ENCODE assay signal across 12 mouse cellular contexts in genomic region chr4:127377344-127377743, GRCm38 (mm10). TPM values are rescaled to one million over a fixed set of nuclear protein-coding genes. Genes with fewer than 3 reads are reported as not detected.
A peak's percentile ranks its signal among the peaks of the same experiment; 100 is the strongest.
DNase-seq lines count a peak whose midpoint lies in the region; ATAC-seq and TF ChIP-seq lines count a peak whose summit lies in the region.
"Had no signal": no experiment of that assay in that cellular context is flagged by ENCODE, and none has a peak within 500 bp of the region (broad histone marks: within the 10 kb centered on the region; RNA-seq: fewer than 3 reads in every experiment).

No protein-coding gene starts in this region.

- H3K4me1 ChIP-seq in liver, embryonic 14.5 days (replicated peaks; ENCODE audit: control insufficient read depth in 2 of 2, insufficient read depth in 2 of 2, low read length in 1 of 2): no peaks in the 10 kb centered on the region
- H3K4me1 ChIP-seq in liver, embryonic 12.5 days: no peaks in the 10 kb centered on the region
- peaks cover 19% of the 10 kb centered on the region for H3K4me1 ChIP-seq in heart, embryonic 12.5 days (replicated peaks)
- H3K4me1 ChIP-seq: liver, embryonic 15.5 days had no signal

- no peak overlapping the region for H3K4me3 ChIP-seq in liver, embryonic 14.5 days (ENCODE audit: insufficient read depth in 1 of 2, low read depth in 2 of 2, low read length in 2 of 2)
- H3K4me3 ChIP-seq in liver, embryonic 12.5 days: no peak overlapping the region
- no peak overlapping the region for H3K4me3 ChIP-seq in heart, embryonic 12.5 days
- H3K4me3 ChIP-seq: liver, embryonic 15.5 days had no signal

- no peak for TF ChIP-seq EP300 in liver, embryonic 14.5 days (IDR thresholded peaks at IDR 0.05; ENCODE audit: low read depth)

- no peak overlapping the region for H3K4me2 ChIP-seq in liver, embryonic 14.5 days (ENCODE audit: low read depth)
- no peak overlapping the region for H3K4me2 ChIP-seq in liver, embryonic 12.5 days
- no peak overlapping the region for H3K4me2 ChIP-seq in heart, embryonic 12.5 days
- H3K4me2 ChIP-seq: heart, embryonic 11.5 days; liver, embryonic 15.5 days had no signal

- 24% methylated on average over 4 of the region's 4 CpGs for WGBS in liver, embryonic 14.5 days (ENCODE audit: insufficient replicate concordance)
- WGBS in liver, embryonic 12.5 days (ENCODE audit: insufficient replicate concordance): 29% methylated on average over 4 of the region's 4 CpGs
- 37% methylated on average over 4 of the region's 4 CpGs for WGBS in heart, embryonic 12.5 days

- no peaks in the 10 kb centered on the region for H3K36me3 ChIP-seq in liver, embryonic 14.5 days (replicated peaks; ENCODE audit: control insufficient read depth, insufficient read depth, low read depth)
- H3K36me3 ChIP-seq in liver, embryonic 12.5 days: no peaks in the 10 kb centered on the region
- H3K36me3 ChIP-seq in heart, embryonic 12.5 days: no peaks in the 10 kb centered on the region
- H3K36me3 ChIP-seq: liver, embryonic 15.5 days had no signal

- peak; percentile 75 for TF ChIP-seq CTCF in liver, embryonic 14.5 days (IDR thresholded peaks at IDR 0.05; ENCODE audit: low read depth)

- ATAC-seq in liver, embryonic 14.5 days (ENCODE audit: insufficient read depth): no peak
- ATAC-seq in liver, embryonic 12.5 days: no peak
- ATAC-seq in heart, embryonic 12.5 days (ENCODE audit: insufficient number of reproducible peaks, low FRiP score): no peak

- peak; percentile 50 for DNase-seq in adrenal gland, postnatal 10 days
- DNase-seq in adrenal gland, postnatal 4 days (ENCODE audit: low spot score in 2 of 2): no peak
- DNase-seq in liver, embryonic 14.5 days (ENCODE audit: low read depth in 3 of 3, low spot score in 3 of 3): no peak
- peak; percentile 40 for DNase-seq in adrenal gland, postnatal 14 days
- DNase-seq in testis, postnatal 14 days (ENCODE audit: low spot score): peak; percentile 45
- no peak for DNase-seq in frontal cortex, postnatal 25 days (ENCODE audit: low spot score in 2 of 2)
- DNase-seq: kidney, postnatal 14 days; right cerebral cortex, postnatal 25 days had no signal

- no peak overlapping the region for H3K9ac ChIP-seq in liver, embryonic 14.5 days (replicated peaks)
- no peak overlapping the region for H3K9ac ChIP-seq in liver, embryonic 12.5 days
- no peak overlapping the region for H3K9ac ChIP-seq in heart, embryonic 12.5 days
- H3K9ac ChIP-seq: liver, embryonic 15.5 days had no signal

- no peak overlapping the region for H3K27ac ChIP-seq in liver, embryonic 14.5 days
- no peak overlapping the region for H3K27ac ChIP-seq in liver, embryonic 12.5 days
- H3K27ac ChIP-seq in heart, embryonic 12.5 days (ENCODE audit: poor library complexity, severe bottlenecking): no peak overlapping the region
- H3K27ac ChIP-seq: liver, embryonic 15.5 days had no signal

- no peaks in the 10 kb centered on the region for H3K27me3 ChIP-seq in liver, embryonic 14.5 days (ENCODE audit: control insufficient read depth, insufficient read depth, low read length)
- no peaks in the 10 kb centered on the region for H3K27me3 ChIP-seq in liver, embryonic 12.5 days (replicated peaks)
- H3K27me3 ChIP-seq in heart, embryonic 12.5 days (replicated peaks): no peaks in the 10 kb centered on the region
- H3K27me3 ChIP-seq: liver, embryonic 15.5 days had no signal

- H3K9me3 ChIP-seq in liver, embryonic 14.5 days (ENCODE audit: control insufficient read depth, low read length): no peaks in the 10 kb centered on the region
- no peaks in the 10 kb centered on the region for H3K9me3 ChIP-seq in liver, embryonic 12.5 days (replicated peaks)
- H3K9me3 ChIP-seq in heart, embryonic 12.5 days (replicated peaks): no peaks in the 10 kb centered on the region
- H3K9me3 ChIP-seq: liver, embryonic 15.5 days had no signal

RNA-seq across cellular contexts. Expression of gene Gjb5, which starts 19.4 kb away (rescaled TPM):
- under 1 TPM; 0.75 to 0.82 TPM for total RNA-seq in adrenal gland, postnatal 10 days (2021)
- total RNA-seq in adrenal gland, postnatal 4 days (2021): 1 to 10 TPM in 1 of 2 experiments, under 1 TPM in 1; 0.65 to 1.1 TPM
- polyA plus RNA-seq in liver, embryonic 14.5 days (2012; rRNA removed): 0.01 TPM in 1 of 2 replicates, not detected in the other
- polyA plus RNA-seq in liver, embryonic 14.5 days (2014; fragmentation: Nextera tagmentation; extraction: Ambion mirVana): not detected in 2 replicates
- 0.14 and 0.23 TPM in 2 replicates for polyA plus RNA-seq in liver, embryonic 12.5 days (2016; fragmentation: Nextera tagmentation; extraction: Ambion mirVana)
- total RNA-seq in adrenal gland, postnatal 14 days (2021): 0.37 and 0.49 TPM in 2 replicates
- 0.15 and 0.24 TPM in 2 replicates for polyA plus RNA-seq in heart, embryonic 12.5 days (2016; fragmentation: Nextera tagmentation; extraction: Ambion mirVana)

RNA-seq across cellular contexts. Expression of gene Gjb4, which starts 23.5 kb away (rescaled TPM):
- not detected for total RNA-seq in adrenal gland, postnatal 10 days (2021)
- not detected for total RNA-seq in adrenal gland, postnatal 4 days (2021)
- not detected in 2 replicates for polyA plus RNA-seq in liver, embryonic 14.5 days (2012; rRNA removed)
- polyA plus RNA-seq in liver, embryonic 14.5 days (2014; fragmentation: Nextera tagmentation; extraction: Ambion mirVana): not detected in 2 replicates
- polyA plus RNA-seq in liver, embryonic 12.5 days (2016; fragmentation: Nextera tagmentation; extraction: Ambion mirVana): not detected in 2 replicates
- total RNA-seq in adrenal gland, postnatal 14 days (2021): not detected in 2 replicates
- polyA plus RNA-seq in heart, embryonic 12.5 days (2016; fragmentation: Nextera tagmentation; extraction: Ambion mirVana): not detected in 2 replicates
- polyA plus RNA-seq: heart, embryonic 11.5 days; liver, embryonic 15.5 days had no signal

RNA-seq across cellular contexts. Expression of gene Gjb3, which starts 46.7 kb away (rescaled TPM):
- under 1 TPM; 0.27 to 0.42 TPM for total RNA-seq in adrenal gland, postnatal 10 days (2021)
- under 1 TPM; 0.20 to 0.62 TPM for total RNA-seq in adrenal gland, postnatal 4 days (2021)
- polyA plus RNA-seq in liver, embryonic 14.5 days (2012; rRNA removed): 0.03 and 0.06 TPM in 2 replicates
- 0.14 TPM in 1 of 2 replicates, not detected in the other for polyA plus RNA-seq in liver, embryonic 14.5 days (2014; fragmentation: Nextera tagmentation; extraction: Ambion mirVana)
- 0.16 TPM in 1 of 2 replicates, not detected in the other for polyA plus RNA-seq in liver, embryonic 12.5 days (2016; fragmentation: Nextera tagmentation; extraction: Ambion mirVana)
- 0.26 TPM in 1 of 2 replicates, not detected in the other for total RNA-seq in adrenal gland, postnatal 14 days (2021)
- 0.19 TPM in 1 of 2 replicates, not detected in the other for polyA plus RNA-seq in heart, embryonic 12.5 days (2016; fragmentation: Nextera tagmentation; extraction: Ambion mirVana)

Comparison
In these comparisons a context has a peak if more than half of its experiments do, and no peak if none do; other contexts are left out.
1. DNase-seq: peak in adrenal gland, postnatal 10 days (single experiment), adrenal gland, postnatal 14 days (single experiment) and testis, postnatal 14 days (single experiment); none in adrenal gland, postnatal 4 days (0 of 2), liver, embryonic 14.5 days (0 of 3) and frontal cortex, postnatal 25 days (0 of 2).